Mouse (Mus musculus) small intestine, adult 2 months (tissue): ENCODE measurements around the gene Abcc8. TPM values are rescaled to one million over a fixed set of nuclear protein-coding genes. Genes with fewer than 3 reads are reported as not detected.
A peak's percentile ranks its signal among the peaks of the same experiment; 100 is the strongest.

Source experiments
- H3K27ac ChIP-seq: fragments of 200-500 bp; 2 replicates; pipeline ENCODE4 v1.5.1; 2012; ENCODE audit warnings: low read depth, low read length, control low read depth, inconsistent platforms; ENCODE audit not compliant: insufficient read depth
- H3K27me3 ChIP-seq: fragments of 200-500 bp; 2 replicates; pipeline ENCODE4 v1.6.1; 2012; ENCODE audit warnings: mild to moderate bottlenecking, moderate library complexity, low read length, inconsistent platforms; ENCODE audit not compliant: control insufficient read depth, insufficient read depth
- H3K36me3 ChIP-seq: fragments of 200-500 bp; 2 replicates; pipeline ENCODE4 v1.6.1; 2012; ENCODE audit warnings: mild to moderate bottlenecking, low read length, control low read depth, inconsistent platforms; ENCODE audit not compliant: control insufficient read depth, insufficient read depth
- H3K4me1 ChIP-seq: fragments of 200-500 bp; 2 replicates; pipeline ENCODE4 v1.6.1; 2012; ENCODE audit warnings: low read length, inconsistent platforms, mixed read lengths; ENCODE audit not compliant: control insufficient read depth, insufficient read depth, insufficient read length
- H3K4me3 ChIP-seq: fragments of 200-500 bp; 2 replicates; pipeline ENCODE4 v1.5.1; 2012; ENCODE audit warnings: low read depth, mild to moderate bottlenecking, control low read depth, inconsistent platforms, low read length, moderate library complexity
- CTCF ChIP-seq: fragments of 200-500 bp; IDR thresholded peaks from 2 replicates; pipeline ENCODE4 v1.5.1; 2012; ENCODE audit warnings: low read depth, mild to moderate bottlenecking, control low read depth, inconsistent platforms, low read length, moderate library complexity, mixed read lengths; ENCODE audit not compliant: insufficient replicate concordance, insufficient read length; ENCODE audit errors: extremely low read depth
- POLR2A ChIP-seq: fragments of 200-500 bp; IDR thresholded peaks from 2 replicates; pipeline ENCODE4 v1.6.1; 2012; ENCODE audit warnings: low read depth, mild to moderate bottlenecking, control low read depth, inconsistent platforms, low read length, moderate library complexity
- WGBS: fragments of 180-500 bp; shearing (Covaris S2); methylation state at CpG from one replicate; pipeline ENCODE4 v1.1.7; 2018; 5-methylcytosine and 5-hydroxymethylcytosine counted together
- polyA plus RNA-seq: library from polyadenylated mRNA; depleted of rRNA; stranded (reverse); fragments of >200 nt; gene quantifications from 2 replicates; pipeline ENCODE4 v1.2.3, GENCODE M21; 2012

Abcc8 gene
- polyA plus RNA-seq, 1 experiment: 1.3 TPM

GRCm38 (mm10) chr7:46099682-46100081 is 80.2 kb downstream of the Abcc8 start:
- 79% methylated on average over 13 of the region's 13 CpGs for WGBS
- Histone ChIP-seq H3K27ac (no peak overlapping the region), H3K4me3 (no peak overlapping the region), H3K27me3 (peaks cover 3% of the 10 kb centered on the region; the same call in 1 of the 2 replicates), H3K36me3 (no peaks in the 10 kb centered on the region), H3K4me1 (no peaks in the 10 kb centered on the region)
- TF ChIP-seq POLR2A (no peak), CTCF (no peak)

- Histone ChIP-seq H3K4me1 (no peaks in the 10 kb centered on the region), H3K27me3 (peaks cover 3% of the 10 kb centered on the region), H3K36me3 (no peaks in the 10 kb centered on the region), H3K27ac (no peak overlapping the region), H3K4me3 (no peak overlapping the region)
- WGBS: 91% methylated on average over 19 of the region's 19 CpGs
- TF ChIP-seq POLR2A: no peak
- TF ChIP-seq CTCF: no peak
These were observed 80.9 kb downstream of the Abcc8 start for GRCm38 (mm10) chr7:46098919-46099286.

GRCm38 (mm10) chr7:46098221-46098918 is 81.5 kb downstream of the Abcc8 start:
- Histone ChIP-seq H3K27me3 (peaks cover 3% of the 10 kb centered on the region), H3K36me3 (no peaks in the 10 kb centered on the region), H3K4me3 (no peak overlapping the region), H3K4me1 (no peaks in the 10 kb centered on the region), H3K27ac (no peak overlapping the region)
- no peak for TF ChIP-seq CTCF
- no peak for TF ChIP-seq POLR2A
- 80% methylated on average over 19 of the region's 19 CpGs for WGBS

GRCm38 (mm10) chr7:46097319-46097783 is 82.5 kb downstream of the Abcc8 start:
- no peak overlapping the region for H3K4me3 ChIP-seq
- peaks cover 3% of the 10 kb centered on the region for H3K27me3 ChIP-seq
- WGBS: 58% methylated on average over 4 of the region's 4 CpGs
- TF ChIP-seq CTCF: no peak
- TF ChIP-seq POLR2A: no peak
- H3K4me1 ChIP-seq: no peaks in the 10 kb centered on the region
- no peak overlapping the region for H3K27ac ChIP-seq
- no peaks in the 10 kb centered on the region for H3K36me3 ChIP-seq

GRCm38 (mm10) chr7:46096136-46096535 is 83.7 kb downstream of the Abcc8 start:
- WGBS: 1% methylated on average over 4 of the region's 4 CpGs
- TF ChIP-seq POLR2A: no peak; the same call in 1 of the 2 replicates
- TF ChIP-seq CTCF: peak; percentile 92; the same call in 1 of the 2 replicates
- no peak overlapping the region for H3K4me3 ChIP-seq
- H3K36me3 ChIP-seq: no peaks in the 10 kb centered on the region
- no peak overlapping the region for H3K27ac ChIP-seq
- no peaks in the 10 kb centered on the region for H3K4me1 ChIP-seq
- H3K27me3 ChIP-seq: peaks cover 3% of the 10 kb centered on the region

GRCm38 (mm10) chr7:46092803-46093202 is 87.0 kb downstream of the Abcc8 start:
- TF ChIP-seq POLR2A (no peak), CTCF (no peak)
- Histone ChIP-seq H3K4me1 (no peaks in the 10 kb centered on the region), H3K27ac (no peak overlapping the region), H3K27me3 (no peaks in the 10 kb centered on the region; the same call in 1 of the 2 replicates), H3K36me3 (no peaks in the 10 kb centered on the region), H3K4me3 (no peak overlapping the region)
- 42% methylated on average over 8 of the region's 8 CpGs for WGBS

GRCm38 (mm10) chr7:46088241-46088640 is 91.6 kb downstream of the Abcc8 start:
- no peak overlapping the region for H3K27ac ChIP-seq
- H3K4me3 ChIP-seq: no peak overlapping the region
- TF ChIP-seq POLR2A: no peak
- TF ChIP-seq CTCF: no peak
- H3K36me3 ChIP-seq: peaks cover 11% of the 10 kb centered on the region
- H3K27me3 ChIP-seq: no peaks in the 10 kb centered on the region
- H3K4me1 ChIP-seq: peaks cover 4% of the 10 kb centered on the region; the same call in 1 of the 2 replicates
- 80% methylated on average over 6 of the region's 6 CpGs for WGBS
